Mouse (Mus musculus) kidney, adult 10 weeks (tissue): ENCODE data around the gene Cfap69. TPM values are rescaled to one million over a fixed set of nuclear protein-coding genes. Genes with fewer than 3 reads are reported as not detected.

Experiments
- polyA plus RNA-seq: library from polyadenylated mRNA; stranded (reverse); fragments of 350-450 nt; fragmentation: Illumina TruSeq; extraction: RNeasy Lipid Tissue Mini Kit (QIAGEN cat#74804); gene quantifications from one replicate; pipeline ENCODE4 v1.2.3, GENCODE M21; 2014; ENCODE audit warnings: low read depth, low replicate concordance

The Cfap69 gene
- 21.2 TPM for polyA plus RNA-seq

DNA sequence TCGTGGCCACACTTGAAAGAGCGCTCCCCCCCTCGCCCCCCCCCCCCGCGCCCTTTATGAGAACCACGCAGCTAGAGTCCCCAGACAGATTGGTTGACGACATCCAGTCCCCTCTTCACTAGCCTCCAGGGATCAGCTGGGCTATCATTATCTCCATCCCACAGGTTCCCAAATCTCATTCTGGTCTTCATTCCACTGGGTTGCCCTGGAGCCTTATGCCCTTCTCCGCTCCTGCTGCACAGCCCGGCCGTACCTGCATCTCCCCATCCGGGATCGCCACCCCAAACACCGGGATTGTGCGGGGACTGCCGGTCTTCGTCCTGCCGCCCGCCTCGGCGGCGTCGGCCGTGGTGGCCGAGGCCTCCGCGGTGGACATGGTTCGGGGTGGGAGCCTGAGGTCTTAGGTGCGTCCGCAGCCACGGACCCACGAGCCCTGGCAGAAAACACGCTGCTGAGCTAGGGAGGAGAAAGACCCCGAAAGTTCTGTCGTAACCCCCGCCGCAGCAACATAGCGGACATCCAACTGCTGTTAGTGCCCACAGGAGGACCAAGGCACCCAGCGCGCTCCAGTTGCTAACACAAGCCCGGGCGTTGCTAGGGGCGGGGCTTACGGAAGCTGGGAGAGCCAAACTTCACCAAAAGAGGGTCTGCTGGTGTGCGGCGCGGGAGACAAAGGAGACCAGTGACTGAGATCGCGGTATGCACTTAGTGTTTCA, at the start of gene Cfap69:
Cfap69 (minus strand) TSS at position 585 of the 716 bp plus-strand sequence.

GRCm38 (mm10) chr5:5693956-5694653, 30.1 kb upstream of the Cfap69 start, which contains the start of gene Steap2:
Gene Steap2 (minus strand): TSS chr5:5694578.

DNA sequence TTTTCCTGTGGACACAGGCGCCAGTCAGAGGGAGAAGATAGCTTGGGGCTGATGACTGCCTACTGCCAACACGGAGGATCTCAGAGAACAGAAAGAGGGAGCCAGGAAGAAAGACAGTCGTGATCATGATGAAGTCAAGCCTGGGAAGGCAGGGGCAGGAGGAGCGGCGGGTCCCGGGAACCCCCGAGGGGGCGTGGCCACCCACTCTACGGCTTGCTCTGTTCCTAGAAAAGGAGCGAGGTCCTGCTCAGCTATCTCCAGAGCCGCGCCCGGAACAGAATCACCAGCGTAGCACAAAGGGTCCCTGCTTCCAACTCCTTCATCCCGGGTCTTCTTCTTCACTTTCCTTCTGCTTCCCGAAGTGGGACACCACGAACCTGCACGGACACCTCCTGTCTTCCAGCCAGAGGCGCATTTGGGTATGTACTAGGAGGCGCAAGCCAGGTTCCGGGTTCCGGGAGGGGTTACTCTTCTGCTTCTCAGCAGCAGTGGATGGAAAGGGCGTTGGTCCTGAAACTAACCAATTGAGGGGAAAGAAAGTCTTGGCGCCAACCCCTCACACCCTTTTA, 90.2 kb downstream of the Cfap69 start, which contains the start of gene Gm8773:
Gm8773 (plus strand) TSS at position 51 of the 569 bp plus-strand sequence.

DNA sequence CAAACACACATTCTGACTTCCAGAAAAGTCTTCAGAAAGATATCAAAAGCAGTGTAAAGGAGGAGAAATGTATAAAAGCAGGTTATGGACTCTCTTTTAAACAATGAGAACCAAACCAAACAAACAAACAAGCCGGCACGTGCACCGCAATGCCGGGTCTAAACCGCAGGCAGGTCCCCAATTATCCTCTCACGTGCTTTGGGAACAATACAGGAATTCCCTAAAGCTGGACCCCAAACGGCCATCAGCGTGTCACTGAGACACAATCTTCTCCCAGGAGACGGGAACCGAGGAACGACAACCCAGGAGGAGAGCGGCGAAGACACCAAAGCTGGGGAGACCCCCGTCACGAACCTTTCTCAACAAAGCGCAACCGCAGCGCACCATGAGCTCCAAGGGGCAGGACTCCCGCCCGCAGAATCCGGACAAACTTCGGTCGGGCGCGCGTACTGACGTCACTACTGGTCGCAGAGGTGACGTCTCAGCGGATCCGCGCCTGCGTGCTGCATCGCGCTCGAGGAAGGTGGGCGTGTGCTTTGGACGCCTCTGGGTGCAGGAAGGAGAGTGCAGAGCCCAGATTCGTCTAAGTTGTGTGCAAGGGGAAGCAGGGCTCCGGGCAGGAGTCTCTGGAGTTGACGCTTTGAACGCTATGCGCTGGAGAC, 104.8 kb downstream of the Cfap69 start, which contains the start of gene Gtpbp10:
Gtpbp10 (minus strand) TSS at position 460 of the 662 bp plus-strand sequence.

Other genes starting within 250 kb of the Cfap69 start
- 6.8 TPM for gene Cdk14, start 243.9 kb downstream of the Cfap69 start, polyA plus RNA-seq
- not detected for gene 1700015F17Rik, start 185.1 kb downstream of the Cfap69 start, polyA plus RNA-seq
- gene Cldn12, start 149.3 kb downstream of the Cfap69 start, polyA plus RNA-seq: 181 TPM
- 62.8 TPM for gene Gtpbp10, start 104.7 kb downstream of the Cfap69 start, polyA plus RNA-seq
- not detected for gene Gm8773, start 90.4 kb downstream of the Cfap69 start, polyA plus RNA-seq
- 196 TPM for gene Steap2, start 30.3 kb upstream of the Cfap69 start, polyA plus RNA-seq
- gene Steap1, start 85.1 kb upstream of the Cfap69 start, polyA plus RNA-seq: 20.2 TPM